Mouse (Mus musculus) thymus, postnatal 10 days (tissue): Measurements from ENCODE around the gene Hdhd3.
"Not testable (repeated sequence)": the region's sequence is repeated elsewhere in the genome, so short reads cannot be mapped to it uniquely, and the experiment has no call there.

Source experiments
- DNase-seq, 2 experiments: peaks; one replicate each; pipeline ENCODE4 v3.0.0; 2021; ENCODE audit warnings: low spot score in 2 of 2

The Hdhd3 gene

GRCm38 (mm10) chr4:62513998-62514506 lies 10.8 kb upstream of the Hdhd3 start:
- DNase-seq: no peak

GRCm38 (mm10) chr4:62509946-62510345 lies 6.7 kb upstream of the Hdhd3 start:
- DNase-seq: no peak

GRCm38 (mm10) chr4:62508839-62509238 lies 5.6 kb upstream of the Hdhd3 start:
- DNase-seq: no peak

GRCm38 (mm10) chr4:62506798-62507197 lies 3.5 kb upstream of the Hdhd3 start:
- peak; percentile 39 to 51 for DNase-seq

- DNase-seq: no peak
Measured at GRCm38 (mm10) chr4:62505991-62506390, 2.7 kb upstream of the Hdhd3 start.

- DNase-seq: no peak
Measured at GRCm38 (mm10) chr4:62502969-62503368, 298 bp downstream of the Hdhd3 start.

- DNase-seq: peak; percentile 65 to 71
Measured at GRCm38 (mm10) chr4:62501964-62502732, 1.1 kb downstream of the Hdhd3 start.

GRCm38 (mm10) chr4:62501534-62501933 lies 1.7 kb downstream of the Hdhd3 start:
- DNase-seq: no peak

GRCm38 (mm10) chr4:62500799-62501198 lies 2.5 kb downstream of the Hdhd3 start:
- DNase-seq: no peak

GRCm38 (mm10) chr4:62496815-62497214 lies 6.5 kb downstream of the Hdhd3 start:
- DNase-seq: no peak

GRCm38 (mm10) chr4:62495946-62496345 lies 7.3 kb downstream of the Hdhd3 start:
- DNase-seq: no peak

GRCm38 (mm10) chr4:62494230-62494629 lies 9.0 kb downstream of the Hdhd3 start:
- no peak for DNase-seq

GRCm38 (mm10) chr4:62492682-62493081 lies 10.6 kb downstream of the Hdhd3 start:
- DNase-seq: no peak

GRCm38 (mm10) chr4:62487914-62488313 lies 15.4 kb downstream of the Hdhd3 start:
- DNase-seq: no peak

- no peak for DNase-seq
Measured at GRCm38 (mm10) chr4:62487172-62487571, 16.1 kb downstream of the Hdhd3 start.

GRCm38 (mm10) chr4:62486162-62486696 lies 17.0 kb downstream of the Hdhd3 start:
- no peak for DNase-seq

GRCm38 (mm10) chr4:62485450-62486161 lies 17.7 kb downstream of the Hdhd3 start:
- no peak for DNase-seq

GRCm38 (mm10) chr4:62484928-62485327 lies 18.3 kb downstream of the Hdhd3 start:
- DNase-seq: peak in 1 of 2 experiments; percentile 23

- no peak for DNase-seq
Measured at GRCm38 (mm10) chr4:62480709-62481605, 22.3 kb downstream of the Hdhd3 start.

GRCm38 (mm10) chr4:62479937-62480708 lies 23.1 kb downstream of the Hdhd3 start, which contains the start of gene Bspry:
Gene Bspry, plus strand, starts transcription at chr4:62480053.
- peak; percentile 44 to 61 for DNase-seq

GRCm38 (mm10) chr4:62479593-62479936 lies 23.7 kb downstream of the Hdhd3 start:
- DNase-seq: not testable (repeated sequence)
